8 mouse cellular contexts compared by ENCODE assay signal in the genomic region with DNA sequence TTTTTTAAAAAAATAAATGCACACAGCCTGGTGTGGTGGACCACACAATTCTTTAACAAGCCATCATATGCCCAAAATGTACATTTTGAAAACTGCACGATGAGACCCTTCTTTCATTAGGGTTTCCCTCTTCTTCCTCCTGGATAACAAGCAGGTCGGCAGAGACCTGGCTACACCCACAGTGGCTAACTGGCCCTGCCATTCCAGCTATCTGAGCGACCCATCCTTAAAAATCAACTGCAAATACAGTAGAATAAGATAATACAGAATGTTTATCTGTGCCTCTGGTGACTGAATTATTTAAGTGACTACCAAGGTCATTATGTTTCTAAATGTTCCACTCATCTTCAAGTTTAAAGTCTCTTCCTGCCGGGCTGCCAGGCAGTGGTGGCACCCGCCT. TPM values are rescaled to one million over a fixed set of nuclear protein-coding genes. Genes with fewer than 3 reads are reported as not detected.
DNase-seq lines count a peak whose midpoint lies in the region; ATAC-seq and TF ChIP-seq lines count a peak whose summit lies in the region.
"Had no signal": no experiment of that assay in that cellular context is flagged by ENCODE, and none has a peak within 500 bp of the region (broad histone marks: within the 10 kb centered on the region; RNA-seq: fewer than 3 reads in every experiment).

No protein-coding gene starts in this region.

- 40% methylated on average over 5 of the region's 5 CpGs for WGBS in forebrain, postnatal 0 days
- WGBS in liver, embryonic 14.5 days (ENCODE audit: insufficient replicate concordance), result 12% methylated on average over 5 of the region's 5 CpGs

- H3K4me2 ChIP-seq in forebrain, postnatal 0 days (ENCODE audit: low read depth), result peak overlapping the region; percentile 76
- H3K4me2 ChIP-seq in liver, embryonic 14.5 days (ENCODE audit: low read depth), result peak overlapping the region; percentile 99

- ATAC-seq in forebrain, postnatal 0 days, result no peak
- no peak for ATAC-seq in liver, embryonic 14.5 days (ENCODE audit: insufficient read depth)

- no peak overlapping the region for H3K27ac ChIP-seq in forebrain, postnatal 0 days (ENCODE audit: low read depth, low read length)
- H3K27ac ChIP-seq in liver, embryonic 14.5 days, result peak overlapping the region; percentile 55

- H3K9ac ChIP-seq in forebrain, postnatal 0 days, result peak overlapping the region; percentile 92; the same call in 1 of the 2 replicates
- peak overlapping the region; percentile 78 for H3K9ac ChIP-seq in liver, embryonic 14.5 days (replicated peaks)

- H3ac ChIP-seq in C2C12 (ENCODE audit: control insufficient read depth, insufficient read length, low read depth), result no peak overlapping the region

- H3K4me3 ChIP-seq in C2C12 (ENCODE audit: insufficient read depth, poor library complexity, severe bottlenecking), result peak overlapping the region; percentile 87
- peak overlapping the region; percentile 85 for H3K4me3 ChIP-seq in forebrain, postnatal 0 days (ENCODE audit: low read depth, low read length)
- peak overlapping the region; percentile 79 to 86 for H3K4me3 ChIP-seq in liver, embryonic 14.5 days (ENCODE audit: insufficient read depth in 1 of 2, low read depth in 2 of 2, low read length in 2 of 2)

- H3K79me2 ChIP-seq in C2C12 (ENCODE audit: control insufficient read depth, insufficient read depth), result peaks cover 72% of the 10 kb centered on the region

- H3K4me1 ChIP-seq in forebrain, postnatal 0 days (ENCODE audit: insufficient read depth), result peaks cover 4% of the 10 kb centered on the region; the same call in 1 of the 2 replicates
- peaks cover 18 to 30% of the 10 kb centered on the region in 2 experiments for H3K4me1 ChIP-seq in liver, embryonic 14.5 days (replicated peaks; ENCODE audit: control insufficient read depth in 2 of 2, insufficient read depth in 2 of 2, low read length in 1 of 2)

- DNase-seq in A20 (ENCODE audit: low read depth, low spot score), result peak; percentile 24
- no peak for DNase-seq in forebrain, postnatal 0 days
- DNase-seq in liver, embryonic 14.5 days (ENCODE audit: low read depth in 3 of 3, low spot score in 3 of 3), result no peak
- DNase-seq in testis, postnatal 10 days (ENCODE audit: low spot score), result no peak
- DNase-seq in ovary, adult 18-20 months (ENCODE audit: low spot score), result no peak
- no peak for DNase-seq in retina, embryonic 14.5 days (ENCODE audit: low spot score)
- DNase-seq: adrenal gland, postnatal 14 days had no signal

- H3K79me3 ChIP-seq in C2C12 (ENCODE audit: low read depth), result peaks cover 66% of the 10 kb centered on the region

- H3K27me3 ChIP-seq in C2C12 (ENCODE audit: control insufficient read depth, insufficient read depth, insufficient read length), result no peaks in the 10 kb centered on the region
- H3K27me3 ChIP-seq in forebrain, postnatal 0 days (ENCODE audit: insufficient read depth, low read length), result no peaks in the 10 kb centered on the region
- H3K27me3 ChIP-seq in liver, embryonic 14.5 days (ENCODE audit: control insufficient read depth, insufficient read depth, low read length), result peaks cover 6% of the 10 kb centered on the region

- TF ChIP-seq EP300 in liver, embryonic 14.5 days (IDR thresholded peaks at IDR 0.05; ENCODE audit: low read depth), result no peak; the same call in 1 of the 2 replicates

- peaks cover 23% of the 10 kb centered on the region for H3K36me3 ChIP-seq in C2C12 (ENCODE audit: control insufficient read depth, insufficient read depth)
- H3K36me3 ChIP-seq in forebrain, postnatal 0 days (ENCODE audit: insufficient read depth), result no peaks in the 10 kb centered on the region
- H3K36me3 ChIP-seq in liver, embryonic 14.5 days (replicated peaks; ENCODE audit: control insufficient read depth, insufficient read depth, low read depth), result no peaks in the 10 kb centered on the region

- no peak for TF ChIP-seq CTCF in C2C12 (IDR thresholded peaks at IDR 0.05; ENCODE audit: control insufficient read depth, insufficient read depth, insufficient read length)
- no peak for TF ChIP-seq CTCF in forebrain, postnatal 0 days (IDR thresholded peaks at IDR 0.05; ENCODE audit: low read depth)
- TF ChIP-seq CTCF in liver, embryonic 14.5 days (IDR thresholded peaks at IDR 0.05; ENCODE audit: low read depth), result no peak

- H3K9me3 ChIP-seq in forebrain, postnatal 0 days (ENCODE audit: low read length), result no peaks in the 10 kb centered on the region
- H3K9me3 ChIP-seq in liver, embryonic 14.5 days (ENCODE audit: control insufficient read depth, low read length), result no peaks in the 10 kb centered on the region

TF ChIP-seq in C2C12, 6 proteins besides CTCF, POLR2A, EP300 and RAD21:
- TF ChIP-seq MAX (IDR thresholded peaks at IDR 0.05) (no peak), USF1 (IDR thresholded peaks at IDR 0.05; ENCODE audit: low read depth) (no peak), MYOD1 (IDR thresholded peaks at IDR 0.05; ENCODE audit: control insufficient read depth, insufficient read length, low read depth) (no peak), FOSL1 (IDR thresholded peaks at IDR 0.05; ENCODE audit: insufficient read depth, low read length, poor library complexity, severe bottlenecking) (no peak), MYOG (IDR thresholded peaks at IDR 0.05; ENCODE audit: control insufficient read depth, extremely low read depth, insufficient read length) (no peak), CEBPB (IDR thresholded peaks at IDR 0.05; ENCODE audit: low read depth) (no peak)

RNA-seq across cellular contexts. Expression of a gene that starts 2.4 kb away (rescaled TPM):
- 104 TPM for polyA plus RNA-seq in C2C12 (2012; fragmentation: generic; extraction: Trizol)
- total RNA-seq in forebrain, postnatal 0 days (2014; rRNA removed), result 80.7 and 82.2 TPM in 2 replicates
- polyA plus RNA-seq in forebrain, postnatal 0 days (2015; fragmentation: Nextera tagmentation; extraction: Ambion mirVana), result 48.2 and 59.3 TPM in 2 replicates
- polyA plus RNA-seq in liver, embryonic 14.5 days (2012; rRNA removed), result 15.3 and 17.6 TPM in 2 replicates
- 42.6 and 43.4 TPM in 2 replicates for polyA plus RNA-seq in liver, embryonic 14.5 days (2014; fragmentation: Nextera tagmentation; extraction: Ambion mirVana)

RNA-seq across cellular contexts. Expression of a gene that starts 25.4 kb away (rescaled TPM):
- 59.8 TPM for polyA plus RNA-seq in C2C12 (2012; fragmentation: generic; extraction: Trizol)
- 55.2 and 60.4 TPM in 2 replicates for total RNA-seq in forebrain, postnatal 0 days (2014; rRNA removed)
- 70.0 and 76.7 TPM in 2 replicates for polyA plus RNA-seq in forebrain, postnatal 0 days (2015; fragmentation: Nextera tagmentation; extraction: Ambion mirVana)
- polyA plus RNA-seq in liver, embryonic 14.5 days (2012; rRNA removed), result 33.4 and 43.4 TPM in 2 replicates
- polyA plus RNA-seq in liver, embryonic 14.5 days (2014; fragmentation: Nextera tagmentation; extraction: Ambion mirVana), result 64.1 and 65.4 TPM in 2 replicates
